Mouse (Mus musculus): ENCODE measurements at regions not wholly inside any gene's neighbourhood (a gene's known extent, or its start where the extent isn't known, plus 50 kb on each side); places are given as distances from the start of the nearest gene placed in this dataset.

DNA sequence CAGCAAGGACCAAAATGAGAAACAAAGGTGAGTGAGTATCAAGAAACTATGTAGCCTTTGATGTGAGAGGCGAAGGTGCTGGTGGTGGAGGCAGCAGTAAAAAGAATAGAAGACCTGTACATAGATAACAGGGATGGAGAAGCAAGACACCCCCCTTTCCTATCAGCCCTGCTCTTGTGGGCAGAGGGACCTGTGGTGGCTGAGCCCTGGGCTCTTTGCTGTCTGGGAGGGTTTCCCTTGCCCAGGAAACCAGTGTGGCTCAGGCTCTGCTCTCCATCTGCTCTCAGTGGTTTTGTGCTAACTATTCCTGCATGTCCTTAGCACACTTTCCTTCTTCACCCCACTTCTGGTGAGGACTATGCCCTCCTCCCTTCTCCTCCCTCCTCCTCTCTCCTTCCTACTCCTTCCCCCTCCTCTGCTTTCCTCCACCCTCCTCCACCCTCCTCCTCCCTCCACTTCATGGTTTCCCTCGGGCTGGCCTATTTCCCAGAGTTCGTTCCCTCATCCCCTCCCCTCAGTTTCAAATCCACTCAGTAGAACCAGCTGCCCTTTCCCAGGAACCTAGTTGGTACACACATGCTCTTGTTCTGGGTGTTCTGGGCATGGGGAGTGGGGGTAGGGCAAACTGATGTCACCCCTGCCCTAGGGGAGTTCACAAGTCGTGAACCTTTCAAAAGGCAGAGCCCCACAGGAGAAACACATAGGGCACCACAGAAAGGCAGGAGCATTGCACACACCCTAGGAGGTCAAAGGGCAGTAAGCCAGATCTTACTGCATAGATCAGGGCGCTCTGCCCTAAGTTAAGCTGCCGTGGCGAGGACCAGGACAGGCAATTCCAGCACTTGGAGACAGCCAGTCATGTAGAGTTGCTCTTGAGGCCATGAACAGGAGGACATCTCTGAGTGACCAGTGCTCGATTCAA is 93.1 kb downstream of the Cpn2 start:
- TF ChIP-seq CTCF (IDR thresholded peaks at IDR 0.05; ENCODE audit: extremely low read depth, insufficient read depth, insufficient read length, insufficient replicate concordance) (no peak), POLR2A (IDR thresholded peaks at IDR 0.05; ENCODE audit: low read depth, low read length) (no peak)
